Mouse (Mus musculus) brain, embryonic 14.5 days (tissue): ENCODE measurements at regions not wholly inside any gene's neighbourhood (a gene's known extent, or its start where the extent isn't known, plus 50 kb on each side); places are given as distances from the start of the nearest gene placed in this dataset.
A peak's percentile ranks its signal among the peaks of the same experiment; 100 is the strongest.

Experiments used
- DNase-seq: peaks from one replicate; pipeline ENCODE4 v3.0.0-alpha.2; 2011; ENCODE audit warnings: low read depth
- CTCF ChIP-seq: fragments of 200-500 bp; IDR thresholded peaks from 2 replicates; pipeline ENCODE4 v1.5.1; 2012; ENCODE audit warnings: inconsistent platforms, mild to moderate bottlenecking, moderate library complexity, borderline replicate concordance; ENCODE audit not compliant: insufficient read depth, insufficient read length; ENCODE audit errors: extremely low read depth
- POLR2A ChIP-seq: fragments of 200-500 bp; IDR thresholded peaks from 2 replicates; pipeline ENCODE4 v1.6.1; 2012; ENCODE audit warnings: mild to moderate bottlenecking, inconsistent platforms, borderline replicate concordance; ENCODE audit not compliant: poor library complexity, insufficient read depth, insufficient read length, severe bottlenecking; ENCODE audit errors: extremely low read depth

DNA sequence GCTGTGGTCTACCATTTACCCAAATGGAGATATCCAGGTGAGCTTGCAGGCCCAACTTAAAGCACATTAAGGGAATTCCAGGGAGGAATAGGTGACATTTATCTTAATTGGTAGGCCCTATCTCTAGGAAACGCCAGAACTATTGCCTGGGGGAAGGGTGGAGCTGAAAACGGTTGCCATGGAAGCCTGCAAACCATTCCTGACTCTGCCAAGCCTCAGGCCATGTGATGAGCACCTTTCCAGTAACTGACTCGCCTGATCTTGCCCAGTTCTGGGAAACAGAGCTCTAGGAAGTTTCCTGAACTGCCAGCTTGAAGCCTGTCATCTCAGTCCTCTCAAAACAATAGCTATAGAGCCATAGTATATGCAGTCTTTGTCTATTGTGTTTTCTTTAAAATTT, 297.0 kb downstream of the Slitrk5 start:
- no peak for DNase-seq

DNA sequence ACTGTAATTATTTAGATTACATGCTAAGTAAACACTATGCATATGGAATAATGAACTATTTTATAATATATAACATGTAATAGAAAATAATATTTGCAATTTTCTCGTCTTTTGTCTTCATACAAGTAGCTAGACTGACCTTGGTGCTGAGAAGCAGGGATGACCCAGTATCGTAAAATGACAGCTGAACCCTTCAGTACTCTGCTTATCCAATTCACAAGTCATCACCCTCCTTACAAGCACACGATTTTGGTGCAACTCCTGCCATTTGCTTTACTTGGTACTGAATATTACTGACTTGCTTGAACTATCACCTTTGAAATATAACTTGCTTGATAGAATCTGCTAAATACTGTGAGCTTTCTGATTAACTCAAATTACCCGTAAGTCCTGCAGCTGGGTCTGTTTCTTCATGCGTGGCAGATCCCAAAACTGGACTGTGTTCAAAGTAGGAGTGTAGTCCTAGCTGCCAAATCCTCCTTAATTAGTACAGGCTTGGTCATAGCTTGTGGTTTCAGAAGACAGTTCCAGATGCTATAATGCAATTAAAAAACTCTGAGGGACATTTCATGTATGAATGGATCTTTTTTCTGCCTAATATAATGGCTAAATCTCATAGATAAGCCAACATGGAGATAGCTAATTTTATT, 321.0 kb downstream of the Slitrk5 start:
- peak; percentile 90 for DNase-seq
- TF ChIP-seq POLR2A, result no peak
- TF ChIP-seq CTCF, result no peak

More for the DNA sequence above, 297.0 kb downstream of the Slitrk5 start:
- TF ChIP-seq CTCF (no peak), POLR2A (no peak)

DNA sequence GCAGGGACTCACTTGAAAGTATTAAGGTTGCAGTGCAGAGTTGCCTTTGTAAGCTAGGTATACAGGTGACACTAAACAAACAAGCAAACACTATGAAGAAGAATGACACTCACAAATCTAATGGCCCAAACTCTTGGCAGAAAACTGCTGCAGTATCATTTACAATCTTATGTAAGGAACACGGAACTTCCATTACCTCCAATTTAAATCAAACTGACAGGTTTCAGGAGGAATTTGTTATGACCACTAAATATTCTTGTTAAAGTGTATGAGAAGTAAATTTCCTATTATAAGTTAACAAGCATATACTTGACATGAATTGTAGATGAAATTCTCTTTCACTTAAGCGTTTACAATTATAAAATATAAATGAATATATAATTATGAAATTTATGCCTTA, 327.2 kb downstream of the Slitrk5 start:
- TF ChIP-seq POLR2A (no peak), CTCF (no peak)
- DNase-seq, result no peak

DNA sequence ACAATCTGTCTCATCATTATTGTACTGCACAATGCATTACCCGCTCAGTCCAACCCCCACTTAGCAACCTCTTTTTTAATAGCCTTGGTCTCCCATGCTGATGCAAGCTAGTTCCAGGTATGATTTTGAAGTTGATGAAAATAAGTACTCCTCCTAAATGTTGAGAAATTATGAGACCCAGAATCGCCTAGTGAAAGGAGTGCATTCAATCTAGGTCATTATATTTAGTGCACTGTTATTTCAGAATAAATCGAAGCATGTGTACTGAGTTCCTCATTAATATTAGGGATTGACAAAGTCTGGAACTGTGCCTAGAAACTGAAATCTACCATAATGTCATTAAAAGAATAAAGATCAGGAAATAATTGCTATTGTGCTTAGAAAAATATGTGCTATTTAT, 328.0 kb downstream of the Slitrk5 start:
- TF ChIP-seq CTCF (no peak), POLR2A (no peak)

DNA sequence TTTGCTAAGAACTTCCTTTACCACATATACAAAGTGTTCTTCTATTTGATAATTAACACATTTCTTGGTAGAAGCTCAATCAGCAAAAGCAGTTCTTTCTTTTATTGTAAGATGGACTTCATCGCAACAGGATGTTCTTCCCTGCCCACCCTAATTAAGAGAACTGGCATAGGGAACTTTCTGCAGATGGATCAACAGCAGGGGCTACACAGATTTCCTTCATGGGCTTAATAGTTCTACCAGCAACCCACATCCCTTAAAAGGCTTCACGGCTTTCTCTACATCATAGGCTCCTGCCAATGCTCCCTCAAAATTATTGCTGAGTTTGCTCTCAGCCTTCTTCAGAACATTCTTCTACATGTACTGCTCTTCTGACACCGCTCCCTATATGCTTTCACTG, 333.8 kb downstream of the Slitrk5 start:
- DNase-seq, result peak; percentile 25
- no peak for TF ChIP-seq CTCF
- no peak for TF ChIP-seq POLR2A

More for the DNA sequence above, 328.0 kb downstream of the Slitrk5 start:
- DNase-seq, result peak; percentile 14

DNA sequence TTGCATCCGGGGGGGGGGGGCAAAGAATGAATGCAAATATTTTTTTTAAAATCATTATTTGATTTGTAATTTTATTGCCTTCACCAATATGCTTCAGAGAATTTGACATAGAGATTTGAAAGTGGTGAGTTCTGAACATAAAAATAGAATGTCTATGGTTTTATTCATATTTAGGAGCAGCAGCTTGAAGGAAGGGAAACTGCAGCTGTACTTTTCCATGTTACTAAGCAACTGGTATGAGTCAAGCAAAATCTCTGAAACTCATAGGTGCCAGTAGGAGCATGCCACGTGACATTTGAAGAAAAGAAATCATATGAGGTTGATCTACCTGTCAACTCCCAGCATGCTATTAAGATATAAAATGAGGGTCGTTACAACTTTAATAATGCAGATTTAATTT, 354.4 kb downstream of the Slitrk5 start:
- DNase-seq, result peak; percentile 7
- TF ChIP-seq POLR2A (no peak), CTCF (no peak)

DNA sequence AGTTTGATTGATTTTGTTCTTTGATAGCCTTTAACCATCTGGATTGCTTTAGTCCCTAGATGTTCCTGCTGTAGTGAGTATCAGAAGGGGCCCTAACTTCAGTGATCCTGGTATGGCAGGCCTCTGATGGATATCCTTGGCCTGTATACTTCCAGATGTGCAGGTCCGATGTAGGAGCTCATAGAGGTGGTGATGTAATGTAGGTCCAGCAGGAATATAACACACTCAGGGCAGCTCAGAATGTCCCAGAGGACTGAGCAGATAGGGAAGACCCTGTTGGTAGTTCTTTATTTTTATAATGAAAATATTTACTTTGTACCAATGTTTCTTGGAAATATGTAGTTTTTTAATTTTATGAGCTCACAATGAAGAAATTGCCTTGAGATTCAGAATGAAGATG, 400.2 kb downstream of the Slitrk5 start:
- no peak for TF ChIP-seq POLR2A

More for the DNA sequence above, 400.2 kb downstream of the Slitrk5 start:
- no peak for DNase-seq
